Mouse (Mus musculus) erythroblast, adult 5-6 weeks (primary cell): ENCODE measurements around the gene Snrnp70. TPM values are rescaled to one million over a fixed set of nuclear protein-coding genes. Genes with fewer than 3 reads are reported as not detected.

Source experiments
- ATAC-seq: replicated peaks from 2 replicates; pipeline ENCODE4 v1.8.0; 2016; ENCODE audit warnings: moderate number of reproducible peaks, mild to moderate bottlenecking, moderate TSS enrichment, inconsistent platforms; ENCODE audit not compliant: poor library complexity, low FRiP score, severe bottlenecking
- total RNA-seq, 2 experiments: library from RNA; stranded (forward) in 1 of 2; stranded (reverse) in 1 of 2; fragments of 150-400 nt in 1 of 2; fragments of 200-764, 138-1000 nt in 1 of 2; gene quantifications; 2 replicates each; pipeline versions ENCODE4 v1.2.3 to v1.2.4; 2015 to 2017; ENCODE audit warnings: low replicate concordance in 2 of 2

Snrnp70 gene
- total RNA-seq, 2 experiments from 2014 or later = 50.5 to 169 TPM

DNA sequence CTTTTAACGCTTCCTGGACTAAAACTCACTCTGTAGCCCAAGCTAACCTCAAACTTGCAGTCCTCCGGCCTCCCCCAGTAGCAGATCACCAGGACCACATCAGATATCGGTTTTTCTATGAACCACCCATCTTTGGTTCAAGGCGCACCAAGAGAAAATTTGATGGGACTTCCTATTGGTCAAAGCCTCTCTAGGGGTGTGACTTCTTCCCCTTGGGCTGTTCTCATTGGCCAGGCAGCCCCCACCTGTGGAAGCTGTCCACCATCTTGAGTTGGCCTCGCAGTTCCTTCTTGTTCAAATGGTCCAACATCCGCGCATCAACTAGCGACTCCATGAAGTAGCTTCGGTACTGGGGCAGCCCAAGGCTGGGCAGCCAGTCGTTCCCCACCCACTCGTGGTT, 53.5 kb downstream of the Snrnp70 start:
- ATAC-seq = no peak

DNA sequence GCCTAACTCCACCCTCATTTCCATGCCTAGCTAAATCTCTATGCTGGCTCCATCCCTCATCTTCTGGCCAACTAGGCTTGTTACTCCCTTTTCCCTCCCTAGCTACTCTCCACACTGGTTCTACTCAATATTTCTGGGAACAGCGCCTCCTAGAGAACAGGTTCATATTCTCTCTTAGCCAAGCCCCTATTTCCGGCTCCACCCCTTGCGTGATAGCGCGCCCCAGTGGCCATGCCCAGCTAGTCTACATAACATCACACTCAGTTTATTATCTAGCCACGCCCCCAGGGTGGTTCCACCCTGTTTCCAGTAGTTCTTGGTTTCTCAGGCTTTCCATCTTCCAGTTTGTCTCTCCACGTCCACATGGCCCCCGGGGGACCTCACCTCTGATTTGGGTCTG, 54.2 kb downstream of the Snrnp70 start:
- ATAC-seq = peak; percentile 50

DNA sequence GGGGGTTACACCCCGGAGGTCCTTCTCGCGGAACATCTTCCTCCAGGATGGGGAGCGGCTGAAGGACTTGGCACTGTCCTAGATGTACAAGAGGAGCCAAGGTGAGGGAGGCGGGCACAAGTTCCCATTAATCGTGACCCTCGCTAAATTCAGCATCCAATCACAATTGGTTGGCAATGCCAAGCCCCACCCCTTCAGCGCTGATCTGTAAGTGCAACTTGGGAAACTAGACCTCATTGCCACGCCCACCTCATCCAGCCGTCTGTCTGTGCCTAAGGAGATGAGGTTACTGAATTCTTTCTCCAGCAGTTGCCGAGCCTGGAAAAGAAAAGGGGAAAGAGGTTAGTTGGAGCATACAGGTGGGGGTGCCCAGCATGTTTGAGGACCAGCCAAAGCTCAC, 54.9 kb downstream of the Snrnp70 start:
- ATAC-seq = 0 out of 2 replicates have a peak, but pooled peaks have one; percentile 29

DNA sequence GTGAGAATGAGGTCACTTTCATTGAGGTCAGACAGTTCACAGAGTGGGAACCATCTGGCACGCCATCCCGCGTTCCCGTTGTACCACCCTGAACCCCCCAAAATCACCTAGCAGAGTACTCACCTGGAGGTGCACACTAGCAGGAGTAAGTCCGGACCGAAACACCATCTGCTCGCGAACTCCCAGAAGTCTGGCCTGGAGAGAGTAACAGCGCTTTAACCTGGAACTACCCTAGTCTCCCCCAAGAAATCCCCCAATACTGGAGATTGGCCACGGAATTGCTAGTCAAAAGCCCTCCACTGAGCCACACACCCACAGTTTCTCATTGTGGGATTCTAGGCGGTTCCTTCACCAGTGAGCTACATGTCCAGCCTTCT, 55.5 kb downstream of the Snrnp70 start:
- no peak for ATAC-seq

DNA sequence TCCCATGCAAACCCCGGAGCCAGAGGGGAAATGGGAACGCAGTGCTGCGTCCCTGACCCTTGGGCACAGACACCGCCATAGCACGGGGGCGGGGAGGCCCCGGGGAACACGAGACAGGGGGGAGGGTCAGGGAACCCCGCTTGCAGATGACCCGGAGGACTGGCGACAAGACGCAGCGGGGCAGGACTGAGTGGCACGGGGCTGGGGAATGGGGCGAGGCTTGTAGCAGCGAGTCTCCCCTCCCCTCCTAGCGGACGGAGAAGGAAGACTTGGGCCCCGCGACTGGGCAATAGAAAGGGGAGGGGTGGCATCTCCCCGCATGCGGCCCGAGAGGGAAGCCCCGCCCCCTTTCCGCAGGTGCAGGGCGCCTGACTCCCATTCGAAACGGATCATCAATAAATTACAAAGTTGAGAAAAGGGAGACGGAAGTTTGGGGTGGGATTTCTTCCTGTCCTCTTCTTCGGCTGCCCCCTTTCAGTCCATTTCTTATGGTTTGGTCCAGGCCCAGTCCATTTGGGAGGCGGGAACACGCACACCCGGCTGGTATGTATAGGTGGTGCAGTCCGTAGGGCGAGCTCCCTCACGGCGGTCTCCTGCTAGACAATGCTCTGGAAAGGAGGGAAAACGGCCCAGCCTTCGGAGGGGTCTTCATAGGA, 56.0 kb downstream of the Snrnp70 start:
- peak; percentile 54 for ATAC-seq

DNA sequence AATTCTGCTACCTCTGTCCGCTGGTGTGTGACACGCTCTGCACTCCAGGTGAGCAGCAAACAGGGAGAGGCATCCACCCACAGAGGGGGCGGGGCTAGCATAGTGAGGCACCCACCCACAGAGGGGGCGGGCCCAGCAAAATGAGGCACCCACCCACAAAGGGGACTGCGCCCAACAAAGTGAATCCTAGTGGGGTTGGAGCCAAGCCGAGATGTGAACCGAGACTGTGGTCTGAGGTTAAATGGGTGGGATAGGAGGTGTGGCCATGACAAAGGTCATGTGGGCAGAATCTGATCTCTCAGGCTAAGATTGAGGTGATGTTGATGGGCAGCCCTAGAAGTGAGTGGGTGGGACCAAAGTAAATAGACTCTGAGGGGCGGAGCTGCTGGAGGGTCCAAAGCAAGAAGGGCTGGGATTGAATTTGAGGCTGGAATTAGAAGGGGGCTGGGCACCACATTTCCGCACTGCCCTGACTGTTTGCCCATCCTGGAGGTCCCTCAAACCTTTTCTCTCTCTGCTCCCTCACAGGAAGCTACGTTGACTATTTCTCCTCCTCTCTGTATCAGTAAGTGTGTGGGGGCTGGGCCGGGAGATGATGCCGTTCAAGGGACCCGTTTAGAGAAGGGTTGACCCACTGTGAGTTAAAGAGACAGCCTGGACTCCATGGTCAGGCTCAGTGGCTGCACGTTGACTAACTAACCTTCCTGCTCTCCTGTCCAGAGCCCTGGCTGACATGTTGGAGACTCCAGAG, 57.2 kb downstream of the Snrnp70 start:
- no peak for ATAC-seq

DNA sequence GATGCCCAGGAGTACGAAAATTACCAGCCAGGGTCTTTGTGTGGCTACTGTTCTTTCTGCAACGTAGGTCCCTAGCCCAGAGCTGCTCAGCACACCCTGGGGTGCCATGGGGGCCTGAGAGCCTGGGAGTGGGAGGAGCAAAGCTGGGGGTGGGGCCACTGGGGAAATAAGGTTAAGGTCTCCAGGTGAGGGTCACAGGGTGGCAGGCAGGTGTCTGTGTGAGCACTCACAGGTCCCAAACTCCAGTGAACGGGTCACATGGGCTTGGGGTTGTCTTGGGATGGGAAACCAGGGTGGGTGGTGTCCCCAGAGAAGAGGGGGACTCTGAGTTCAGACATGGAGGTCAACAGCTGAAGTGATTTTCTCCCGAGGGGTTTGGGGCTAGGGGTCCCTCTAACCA, 58.1 kb downstream of the Snrnp70 start:
- no peak for ATAC-seq

DNA sequence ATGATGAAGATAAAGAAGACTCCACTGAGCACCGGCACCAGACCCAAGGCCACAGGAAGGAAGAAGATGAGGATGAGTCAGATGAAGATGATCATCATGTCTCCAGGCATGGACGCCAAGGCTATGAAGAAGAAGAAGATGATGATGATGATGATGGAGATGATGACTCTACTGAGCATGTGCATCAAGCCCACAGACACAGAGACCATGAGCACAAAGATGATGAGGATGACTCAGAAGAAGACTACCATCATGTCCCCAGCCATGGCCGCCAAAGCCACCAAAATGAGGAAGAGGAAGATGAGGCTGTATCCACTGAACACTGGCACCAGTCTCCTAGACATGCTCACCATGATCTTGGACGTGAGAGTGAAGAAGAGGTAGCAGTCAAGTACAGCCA, 59.2 kb downstream of the Snrnp70 start:
- no peak for ATAC-seq

DNA sequence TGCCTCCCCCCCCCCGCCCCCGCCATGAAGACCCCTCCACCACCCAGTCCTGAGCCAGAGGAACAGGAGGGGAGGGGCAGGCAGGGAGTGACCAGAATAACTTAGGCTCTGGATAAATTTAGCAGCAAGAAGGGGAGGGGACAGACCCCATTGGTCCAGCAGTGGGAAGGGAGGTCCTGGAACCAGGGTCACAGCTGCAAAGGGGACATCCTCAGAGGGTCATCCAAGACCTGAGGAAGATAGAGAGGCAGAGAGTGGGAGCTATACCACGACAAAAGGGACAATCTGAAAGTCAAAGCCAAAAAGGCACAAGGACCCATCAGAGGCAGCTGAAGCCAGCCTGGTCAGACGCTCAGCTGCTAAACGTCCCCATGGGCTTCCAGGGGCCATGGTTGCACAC, 60.5 kb downstream of the Snrnp70 start, which contains the start of gene Hrc:
Gene Hrc (plus strand): TSS at position 235 of the 400 bp plus-strand sequence.
- no peak for ATAC-seq

DNA sequence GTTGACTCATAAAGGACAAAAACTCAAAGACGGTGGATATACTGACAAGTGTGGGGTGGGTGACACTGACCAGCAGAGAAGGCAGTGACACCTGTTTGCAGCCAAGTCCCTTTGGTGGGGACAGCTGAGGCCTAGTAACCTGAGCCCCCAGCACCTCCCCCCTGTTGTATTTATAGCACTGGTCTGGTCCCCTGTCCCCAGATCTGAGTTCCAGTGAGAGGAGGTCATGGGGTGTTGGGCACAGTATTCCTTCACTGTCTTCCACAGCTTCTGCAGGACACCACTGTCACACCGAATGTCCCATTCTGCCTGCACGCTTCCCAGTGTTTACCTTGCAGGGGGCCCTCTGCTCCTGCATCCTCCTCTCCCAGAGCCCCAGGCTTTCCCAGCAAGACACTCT, 60.9 kb downstream of the Snrnp70 start:
- no peak for ATAC-seq

DNA sequence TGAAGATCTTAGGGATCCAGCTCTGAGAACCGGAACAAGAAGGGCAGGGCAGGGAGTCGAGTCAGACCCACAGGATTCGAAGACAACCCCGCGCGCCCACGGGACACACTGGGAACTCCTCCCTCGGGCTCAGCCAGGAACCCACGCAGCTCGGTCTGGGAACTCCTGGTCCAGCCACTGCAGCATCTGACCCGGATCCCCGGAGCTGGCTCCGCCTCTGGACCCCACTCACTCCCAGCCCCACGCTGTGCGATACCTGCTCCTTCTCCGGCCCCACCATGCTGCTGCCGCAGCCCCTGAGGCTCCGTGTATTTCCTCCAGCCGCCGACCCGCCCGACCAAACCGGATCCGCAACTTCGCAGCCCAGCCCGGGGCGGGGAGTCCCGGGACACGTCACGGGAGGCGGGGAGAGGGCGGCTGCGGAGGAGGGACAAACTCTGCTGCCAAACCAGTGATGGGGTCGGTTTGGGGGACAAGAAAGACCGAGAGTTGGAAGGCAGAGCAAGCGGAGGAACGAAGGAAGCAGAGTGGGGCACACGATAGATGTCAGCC, 62.0 kb downstream of the Snrnp70 start, which contains the start of gene Trpm4:
Gene Trpm4 (minus strand): TSS at position 350 of the 552 bp plus-strand sequence.
- ATAC-seq = no peak

DNA sequence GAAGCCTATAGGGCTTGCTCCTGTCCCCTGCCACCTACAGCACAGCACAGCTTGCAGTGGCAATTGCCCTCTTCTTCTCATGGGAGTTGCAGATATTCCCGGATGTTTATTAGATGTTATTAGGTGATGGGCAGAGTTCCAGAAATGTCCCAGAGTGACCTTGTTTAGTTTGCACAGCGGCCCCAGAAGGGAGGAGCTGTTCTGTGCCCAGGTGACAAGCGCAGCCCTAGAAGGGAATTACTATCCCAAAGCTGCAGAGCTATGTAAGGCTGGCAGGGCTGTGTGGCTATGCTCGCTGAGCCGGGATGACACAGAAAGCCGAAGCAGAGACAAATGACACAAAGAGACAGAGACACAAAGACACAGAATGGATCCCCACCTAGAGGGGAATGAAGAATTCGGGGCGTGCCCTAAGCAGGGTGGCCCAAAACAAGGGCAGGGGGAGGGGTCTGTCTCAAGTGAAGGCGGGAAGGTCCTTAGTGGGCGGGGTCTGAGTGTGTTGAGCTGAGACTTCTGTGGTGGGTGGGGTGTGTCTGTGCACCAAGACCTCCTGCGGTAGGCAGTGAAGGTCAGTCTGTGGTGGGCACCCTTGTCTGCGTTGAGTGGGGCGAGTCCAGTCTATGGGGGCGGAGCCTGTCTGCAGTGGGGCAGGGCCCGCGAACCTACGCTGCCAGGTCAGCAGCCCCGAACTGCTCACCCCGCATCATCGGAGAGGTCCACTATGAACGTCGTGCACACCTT, 62.7 kb downstream of the Snrnp70 start:
- no peak for ATAC-seq

DNA sequence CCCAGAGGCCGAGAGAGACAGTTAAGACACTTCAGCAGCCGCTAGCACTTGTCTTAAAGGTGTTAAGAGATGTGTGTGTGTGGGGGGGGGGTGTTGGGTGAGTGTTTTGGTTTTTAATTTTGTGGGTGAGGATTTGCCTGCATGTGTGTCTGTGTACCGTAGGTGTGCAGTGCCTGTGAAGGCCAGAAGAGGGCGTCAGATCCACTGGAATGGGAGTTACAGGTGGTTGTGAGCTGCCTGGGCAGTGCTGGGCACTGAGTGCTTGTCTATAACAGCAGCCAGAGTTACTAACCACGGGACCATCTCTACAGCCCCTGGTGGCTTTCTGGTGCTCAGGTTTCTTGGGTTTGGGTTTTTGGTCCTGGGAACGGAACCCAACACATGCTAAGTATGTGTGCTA, 64.0 kb downstream of the Snrnp70 start:
- no peak for ATAC-seq

DNA sequence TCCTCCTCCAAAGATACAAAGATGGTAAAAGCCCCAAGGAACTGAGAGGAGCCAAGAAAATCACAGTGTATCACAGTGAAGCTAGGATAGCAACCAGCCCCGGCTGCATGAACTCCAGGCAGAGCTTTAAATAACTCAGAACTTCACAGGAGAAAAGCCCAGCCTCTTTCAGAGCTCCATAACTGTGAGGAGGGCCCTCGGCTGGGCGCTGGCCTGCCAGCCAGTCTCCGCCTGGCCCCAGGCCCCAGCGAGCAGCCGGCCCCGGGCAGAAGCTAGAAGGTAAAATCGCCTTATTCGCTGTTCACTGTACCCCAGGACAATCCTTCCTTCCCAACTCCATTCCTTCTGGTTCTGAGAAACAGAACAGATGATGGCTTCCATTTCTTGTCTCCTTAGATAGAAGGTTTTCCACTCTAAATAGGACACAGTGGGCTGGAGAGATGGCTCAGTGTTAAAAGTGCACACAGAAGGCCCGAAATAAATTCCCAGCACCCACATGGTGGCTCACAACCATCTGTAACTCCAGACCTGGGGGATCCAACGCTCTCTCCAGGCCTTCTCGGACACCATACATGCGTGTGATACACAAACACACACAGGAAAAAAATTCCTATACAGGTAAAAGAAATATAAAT, 66.6 kb downstream of the Snrnp70 start:
- no peak for ATAC-seq

Other genes with a start within 250 kb of the Snrnp70 start
Only the 30 nearest of the 35 such genes appear.
- not detected in 2 replicates for gene Gfy, start 216.2 kb downstream of the Snrnp70 start, total RNA-seq (2015; ENCODE audit: low replicate concordance)
- not detected in 2 replicates for gene Gfy, start 216.2 kb downstream of the Snrnp70 start, total RNA-seq (2017; ENCODE audit: low replicate concordance)
- gene Pth2, start 214.7 kb downstream of the Snrnp70 start, total RNA-seq (2015; ENCODE audit: low replicate concordance) = not detected in 2 replicates
- gene Pth2, start 214.7 kb downstream of the Snrnp70 start, total RNA-seq (2017; ENCODE audit: low replicate concordance) = not detected in 2 replicates
- not detected in 2 replicates for gene Ccdc155, start 190.8 kb downstream of the Snrnp70 start, total RNA-seq (2015; ENCODE audit: low replicate concordance)
- not detected in 2 replicates for gene Ccdc155, start 190.8 kb downstream of the Snrnp70 start, total RNA-seq (2017; ENCODE audit: low replicate concordance)
- gene Dkkl1, start 183.6 kb downstream of the Snrnp70 start, total RNA-seq (2015; ENCODE audit: low replicate concordance) = 6.3 and 20.8 TPM in 2 replicates
- gene Dkkl1, start 183.6 kb downstream of the Snrnp70 start, total RNA-seq (2017; ENCODE audit: low replicate concordance) = 0.56 TPM in 1 of 2 replicates, not detected in the other
- gene Tead2, start 180.0 kb downstream of the Snrnp70 start, total RNA-seq (2015; ENCODE audit: low replicate concordance) = not detected in 2 replicates
- 0.42 and 0.51 TPM in 2 replicates for gene Tead2, start 180.0 kb downstream of the Snrnp70 start, total RNA-seq (2017; ENCODE audit: low replicate concordance)
- gene Cd37, start 156.6 kb downstream of the Snrnp70 start, total RNA-seq (2015; ENCODE audit: low replicate concordance) = 38.9 and 50.1 TPM in 2 replicates
- gene Cd37, start 156.6 kb downstream of the Snrnp70 start, total RNA-seq (2017; ENCODE audit: low replicate concordance) = 18.7 and 20.7 TPM in 2 replicates
- gene Slc6a16, start 154.7 kb downstream of the Snrnp70 start, total RNA-seq (2015; ENCODE audit: low replicate concordance) = not detected in 2 replicates
- not detected in 2 replicates for gene Slc6a16, start 154.7 kb downstream of the Snrnp70 start, total RNA-seq (2017; ENCODE audit: low replicate concordance)
- gene Slc6a21, start 118.2 kb downstream of the Snrnp70 start, total RNA-seq (2015; ENCODE audit: low replicate concordance) = not detected in 2 replicates
- gene Slc6a21, start 118.2 kb downstream of the Snrnp70 start, total RNA-seq (2017; ENCODE audit: low replicate concordance) = not detected in 2 replicates
- 0.42 TPM in 1 of 2 replicates, not detected in the other for gene Trpm4, start 62.0 kb downstream of the Snrnp70 start, total RNA-seq (2015; ENCODE audit: low replicate concordance)
- not detected in 2 replicates for gene Trpm4, start 62.0 kb downstream of the Snrnp70 start, total RNA-seq (2017; ENCODE audit: low replicate concordance)
- gene Hrc, start 60.5 kb downstream of the Snrnp70 start, total RNA-seq (2015; ENCODE audit: low replicate concordance) = not detected in 2 replicates
- gene Hrc, start 60.5 kb downstream of the Snrnp70 start, total RNA-seq (2017; ENCODE audit: low replicate concordance) = not detected in 2 replicates
- 1.9 TPM in 1 of 2 replicates, not detected in the other for gene Ppfia3, start 28.7 kb downstream of the Snrnp70 start, total RNA-seq (2015; ENCODE audit: low replicate concordance)
- 0.26 TPM in 1 of 2 replicates, not detected in the other for gene Ppfia3, start 28.7 kb downstream of the Snrnp70 start, total RNA-seq (2017; ENCODE audit: low replicate concordance)
- gene Lin7b, start 25.2 kb downstream of the Snrnp70 start, total RNA-seq (2015; ENCODE audit: low replicate concordance) = 1.5 TPM in 1 of 2 replicates, not detected in the other
- 5.4 TPM in 1 of 2 replicates, not detected in the other for gene Lin7b, start 25.2 kb downstream of the Snrnp70 start, total RNA-seq (2017; ENCODE audit: low replicate concordance)
- not detected in 2 replicates for gene Kcna7, start 9.9 kb upstream of the Snrnp70 start, total RNA-seq (2015; ENCODE audit: low replicate concordance)
- not detected in 2 replicates for gene Kcna7, start 9.9 kb upstream of the Snrnp70 start, total RNA-seq (2017; ENCODE audit: low replicate concordance)
- not detected in 2 replicates for gene Ntf5, start 18.0 kb upstream of the Snrnp70 start, total RNA-seq (2015; ENCODE audit: low replicate concordance)
- gene Ntf5, start 18.0 kb upstream of the Snrnp70 start, total RNA-seq (2017; ENCODE audit: low replicate concordance) = not detected in 2 replicates
- not detected in 2 replicates for gene Lhb, start 25.1 kb upstream of the Snrnp70 start, total RNA-seq (2015; ENCODE audit: low replicate concordance)
- not detected in 2 replicates for gene Lhb, start 25.1 kb upstream of the Snrnp70 start, total RNA-seq (2017; ENCODE audit: low replicate concordance)
- 11.7 and 13.2 TPM in 2 replicates for gene Gys1, start 39.1 kb upstream of the Snrnp70 start, total RNA-seq (2015; ENCODE audit: low replicate concordance)
- gene Gys1, start 39.1 kb upstream of the Snrnp70 start, total RNA-seq (2017; ENCODE audit: low replicate concordance) = 4.6 and 8.9 TPM in 2 replicates
- gene Ruvbl2, start 42.4 kb upstream of the Snrnp70 start, total RNA-seq (2015; ENCODE audit: low replicate concordance) = 54.1 and 63.4 TPM in 2 replicates
- gene Ruvbl2, start 42.4 kb upstream of the Snrnp70 start, total RNA-seq (2017; ENCODE audit: low replicate concordance) = 23.1 and 50.1 TPM in 2 replicates
- 1,430 and 1,622 TPM in 2 replicates for gene Ftl1, start 64.1 kb upstream of the Snrnp70 start, total RNA-seq (2015; ENCODE audit: low replicate concordance)
- gene Ftl1, start 64.1 kb upstream of the Snrnp70 start, total RNA-seq (2017; ENCODE audit: low replicate concordance) = 705 and 987 TPM in 2 replicates
- 8.6 and 12.7 TPM in 2 replicates for gene Bax, start 71.2 kb upstream of the Snrnp70 start, total RNA-seq (2015; ENCODE audit: low replicate concordance)
- 9.7 and 11.8 TPM in 2 replicates for gene Bax, start 71.2 kb upstream of the Snrnp70 start, total RNA-seq (2017; ENCODE audit: low replicate concordance)
- not detected in 2 replicates for gene Tulp2, start 86.1 kb upstream of the Snrnp70 start, total RNA-seq (2015; ENCODE audit: low replicate concordance)
- 0.42 TPM in 1 of 2 replicates, not detected in the other for gene Tulp2, start 86.1 kb upstream of the Snrnp70 start, total RNA-seq (2017; ENCODE audit: low replicate concordance)
- gene Gm45808, start 91.1 kb upstream of the Snrnp70 start, total RNA-seq (2015; ENCODE audit: low replicate concordance) = not detected in 2 replicates
- not detected in 2 replicates for gene Gm45808, start 91.1 kb upstream of the Snrnp70 start, total RNA-seq (2017; ENCODE audit: low replicate concordance)
- 3.3 TPM in 2 replicates for gene Dhdh, start 93.1 kb upstream of the Snrnp70 start, total RNA-seq (2015; ENCODE audit: low replicate concordance)
- 2.1 and 2.3 TPM in 2 replicates for gene Dhdh, start 93.1 kb upstream of the Snrnp70 start, total RNA-seq (2017; ENCODE audit: low replicate concordance)
- 83.0 and 88.6 TPM in 2 replicates for gene Nucb1, start 114.7 kb upstream of the Snrnp70 start, total RNA-seq (2015; ENCODE audit: low replicate concordance)
- 487 and 671 TPM in 2 replicates for gene Nucb1, start 114.7 kb upstream of the Snrnp70 start, total RNA-seq (2017; ENCODE audit: low replicate concordance)
- 1,095 and 1,392 TPM in 2 replicates for gene Ppp1r15a, start 130.5 kb upstream of the Snrnp70 start, total RNA-seq (2015; ENCODE audit: low replicate concordance)
- gene Ppp1r15a, start 130.5 kb upstream of the Snrnp70 start, total RNA-seq (2017; ENCODE audit: low replicate concordance) = 1,351 and 1,490 TPM in 2 replicates
- gene Plekha4, start 130.6 kb upstream of the Snrnp70 start, total RNA-seq (2015; ENCODE audit: low replicate concordance) = 1.3 TPM in 1 of 2 replicates, not detected in the other
- 2.8 and 9.9 TPM in 2 replicates for gene Plekha4, start 130.6 kb upstream of the Snrnp70 start, total RNA-seq (2017; ENCODE audit: low replicate concordance)
- gene Hsd17b14, start 159.2 kb upstream of the Snrnp70 start, total RNA-seq (2015; ENCODE audit: low replicate concordance) = not detected in 2 replicates
- not detected in 2 replicates for gene Hsd17b14, start 159.2 kb upstream of the Snrnp70 start, total RNA-seq (2017; ENCODE audit: low replicate concordance)
- gene Bcat2, start 174.4 kb upstream of the Snrnp70 start, total RNA-seq (2015; ENCODE audit: low replicate concordance) = 5.8 and 9.0 TPM in 2 replicates
- 10.7 and 11.2 TPM in 2 replicates for gene Bcat2, start 174.4 kb upstream of the Snrnp70 start, total RNA-seq (2017; ENCODE audit: low replicate concordance)
- not detected in 2 replicates for gene Fgf21, start 219.7 kb upstream of the Snrnp70 start, total RNA-seq (2015; ENCODE audit: low replicate concordance)
- gene Fgf21, start 219.7 kb upstream of the Snrnp70 start, total RNA-seq (2017; ENCODE audit: low replicate concordance) = not detected in 2 replicates
- not detected in 2 replicates for gene Fut1, start 221.5 kb upstream of the Snrnp70 start, total RNA-seq (2015; ENCODE audit: low replicate concordance)
- not detected in 2 replicates for gene Fut1, start 221.5 kb upstream of the Snrnp70 start, total RNA-seq (2017; ENCODE audit: low replicate concordance)
- not detected in 2 replicates for gene Izumo1, start 226.1 kb upstream of the Snrnp70 start, total RNA-seq (2015; ENCODE audit: low replicate concordance)
- gene Izumo1, start 226.1 kb upstream of the Snrnp70 start, total RNA-seq (2017; ENCODE audit: low replicate concordance) = not detected in 2 replicates